Mouse (Mus musculus): ENCODE measurements around the gene Gm49325.

DNA sequence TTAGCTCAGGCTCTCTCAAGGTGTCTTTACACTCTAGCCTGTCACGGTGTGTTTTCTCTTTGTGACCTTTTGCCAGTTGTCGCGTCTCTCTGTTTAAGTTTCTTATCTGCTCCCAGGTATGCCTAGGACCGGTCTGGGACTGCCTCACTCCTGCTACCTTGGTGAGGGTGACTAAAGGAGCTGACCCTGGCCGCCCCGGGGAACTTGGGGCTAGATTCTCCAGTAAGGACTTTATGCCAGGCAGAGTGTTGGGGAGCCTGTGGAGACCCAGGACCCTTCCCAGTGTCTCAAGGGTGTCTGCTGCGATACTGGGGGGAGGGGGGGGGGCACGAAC is 23.7 kb upstream of the Gm49325 start:
- TF ChIP-seq CTCF (IDR thresholded peaks at IDR 0.05; ENCODE audit: borderline replicate concordance, extremely low read depth, insufficient read depth, insufficient read length) (no peak), POLR2A (IDR thresholded peaks at IDR 0.05; ENCODE audit: borderline replicate concordance, extremely low read depth, insufficient read depth, insufficient read length, poor library complexity, severe bottlenecking) (no peak)

All from brain, embryonic 14.5 days (tissue).